Mouse (Mus musculus) cerebellum, adult 9-10 months (tissue): Measurements from ENCODE around the gene Olfr678.
"Not testable (repeated sequence)": the region's sequence is repeated elsewhere in the genome, so short reads cannot be mapped to it uniquely, and the experiment has no call there.

Source experiments
- DNase-seq: peaks from one replicate; pipeline ENCODE4 v3.0.0; 2022

Gene Olfr678

DNA sequence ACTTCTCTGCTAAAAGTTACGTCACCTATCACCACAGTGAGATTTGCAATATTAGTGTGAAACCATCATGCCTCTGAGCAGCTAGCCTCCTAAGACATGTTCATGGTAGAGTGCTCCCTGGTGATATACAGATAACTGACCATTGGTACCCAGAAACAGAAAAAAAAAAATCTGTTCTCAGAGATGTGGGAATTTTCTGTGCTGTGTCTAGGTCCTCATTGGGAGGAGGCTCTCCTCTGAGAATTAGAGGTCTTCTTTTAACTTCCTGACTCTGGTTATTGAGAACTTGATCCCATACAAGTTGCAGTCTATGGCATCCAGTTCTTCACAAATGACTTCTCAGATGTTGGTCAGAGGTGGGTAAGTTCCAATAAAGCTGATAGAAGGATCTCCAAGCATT lies at the start of gene Olfr678:
Gene Olfr678, plus strand, starts transcription at position 301 of the 400 bp plus-strand sequence.
- DNase-seq: no peak

DNA sequence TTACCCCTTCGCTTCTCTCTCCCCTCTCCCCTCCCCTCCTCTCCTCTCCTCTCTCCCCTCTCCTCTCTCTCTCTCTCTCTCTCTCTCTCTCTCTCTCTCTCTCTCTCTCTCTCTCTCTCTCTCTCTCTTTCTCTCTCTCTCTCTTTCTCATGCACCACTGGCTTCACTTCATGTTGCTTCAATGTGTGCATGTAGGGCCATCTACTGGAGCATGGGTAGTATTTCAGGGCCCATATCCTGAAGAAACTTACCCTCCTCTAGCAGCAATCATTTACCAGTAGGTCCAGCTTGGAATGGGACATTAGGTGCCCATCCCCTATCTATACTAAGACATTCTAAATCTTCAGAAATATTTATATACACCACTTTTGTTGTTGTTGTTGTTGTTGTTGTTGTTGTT lies 41.7 kb upstream of the Olfr678 start:
- DNase-seq: no peak

DNA sequence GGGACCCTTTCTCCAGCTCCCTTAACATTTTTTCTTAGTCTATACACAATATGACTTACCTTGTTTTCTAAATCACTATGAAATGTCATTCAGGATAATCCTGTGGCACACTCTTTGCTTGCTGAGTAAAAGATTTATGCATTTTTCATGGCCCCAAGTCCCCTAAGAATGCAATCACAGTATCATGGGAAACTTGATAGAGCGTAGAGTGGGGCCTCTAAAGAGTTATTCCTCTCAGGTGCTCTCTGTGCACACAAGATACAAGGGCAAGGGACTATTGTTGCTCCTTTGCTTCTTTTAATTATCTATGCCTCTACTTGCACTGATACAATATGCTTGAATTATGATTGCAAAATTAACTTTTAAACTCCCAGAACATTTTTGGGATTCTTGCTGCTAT lies 35.9 kb upstream of the Olfr678 start, which contains the start of gene Olfr675:
Gene Olfr675, minus strand, starts transcription at position 101 of the 400 bp plus-strand sequence.
- no peak for DNase-seq

DNA sequence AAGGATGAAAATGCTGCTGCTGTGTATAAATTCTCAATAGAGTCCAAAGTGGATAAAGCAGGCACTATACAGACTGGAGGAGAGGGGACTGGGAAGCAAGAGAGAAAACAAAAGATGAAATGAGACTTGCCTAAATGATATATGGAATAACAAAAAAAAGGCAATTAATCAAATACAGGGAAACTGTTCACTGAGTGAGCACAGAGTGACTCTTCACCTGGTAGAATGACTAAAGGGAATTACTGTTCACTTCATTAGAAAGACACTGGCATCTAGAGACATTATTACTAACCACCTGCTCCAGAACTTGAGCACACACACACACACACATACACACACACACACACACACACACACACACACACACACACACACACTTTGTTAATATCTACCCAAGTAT lies 31.9 kb upstream of the Olfr678 start, which contains the start of gene Olfr676:
Gene Olfr676, plus strand, starts transcription at position 301 of the 400 bp plus-strand sequence.
- no peak for DNase-seq

DNA sequence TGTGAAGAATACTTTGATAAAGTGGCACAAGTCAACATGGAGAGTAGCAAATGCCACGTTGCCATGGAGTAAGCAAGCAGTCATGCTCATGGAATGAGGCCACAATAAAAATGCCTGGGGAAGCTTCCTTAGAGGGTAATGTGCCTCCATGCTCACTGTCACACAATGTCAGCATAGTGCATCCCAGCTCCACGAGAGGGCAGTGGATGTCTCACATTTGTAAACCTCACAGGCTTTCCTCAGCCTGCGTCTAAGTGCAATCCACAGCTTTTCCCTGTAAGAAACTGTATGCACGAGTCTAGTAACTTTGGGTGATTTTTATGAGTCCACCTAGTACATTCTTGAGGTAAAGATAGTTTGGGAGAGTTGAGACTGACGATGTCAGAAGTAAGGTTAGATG lies 30.4 kb upstream of the Olfr678 start:
- not testable (repeated sequence) for DNase-seq

DNA sequence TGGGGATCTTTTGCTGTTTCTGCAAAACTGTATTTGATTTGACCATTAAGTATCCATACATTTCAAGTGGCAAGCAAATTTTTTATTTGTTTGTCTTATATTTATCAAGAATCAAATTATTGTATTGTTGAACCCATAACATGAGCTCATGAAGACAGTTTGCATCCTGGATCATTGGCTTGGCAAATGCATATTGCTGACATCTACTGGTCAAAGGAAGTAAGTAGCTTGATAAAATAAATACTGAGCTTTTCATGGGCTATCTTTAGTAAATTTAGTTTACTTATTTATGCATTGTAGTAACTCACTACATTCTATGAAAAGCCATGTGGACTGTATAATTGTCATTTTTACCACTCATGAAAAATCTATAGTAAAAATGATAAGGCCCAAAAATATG lies 5.3 kb upstream of the Olfr678 start:
- no peak for DNase-seq

DNA sequence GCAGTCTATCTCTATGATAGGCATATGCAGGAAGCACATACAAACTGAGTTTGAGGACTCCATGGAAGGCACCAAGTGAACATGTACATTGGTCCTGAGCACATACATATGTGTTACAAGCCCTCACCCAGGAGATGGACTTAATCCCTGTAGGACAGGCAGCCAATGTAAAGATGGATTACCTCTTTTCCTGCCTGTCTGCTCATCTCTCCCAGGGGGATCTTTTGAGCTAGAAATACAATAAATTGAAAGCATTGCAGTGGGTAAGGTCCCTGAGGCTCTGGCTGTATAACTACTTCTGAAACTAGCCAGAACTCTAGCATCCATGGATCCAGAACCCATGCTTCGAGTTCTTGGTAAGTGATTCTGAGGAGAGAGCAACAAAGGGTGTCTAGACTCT lies 16.6 kb downstream of the Olfr678 start, which contains the start of gene Olfr679:
Gene Olfr679, plus strand, starts transcription at position 301 of the 400 bp plus-strand sequence.
- no peak for DNase-seq

DNA sequence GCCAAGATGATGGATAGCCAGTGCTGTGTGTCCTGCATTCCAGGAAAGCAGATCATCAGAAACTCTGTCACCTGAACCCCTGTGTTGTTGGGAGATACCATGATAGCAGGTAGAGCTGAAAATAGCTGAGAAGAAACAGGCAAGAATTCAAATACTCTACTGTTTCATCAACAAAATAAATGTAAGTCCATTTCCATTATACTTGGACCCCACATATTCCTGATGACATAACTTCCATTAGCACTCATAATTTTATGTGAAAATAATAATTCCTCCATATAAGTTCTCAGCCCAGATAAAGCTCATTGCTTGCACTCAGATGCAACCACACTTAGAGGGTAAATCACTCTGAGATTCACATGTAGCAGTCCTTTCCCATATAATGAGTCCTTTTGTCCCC lies 28.4 kb downstream of the Olfr678 start, which contains the start of gene Olfr680-ps1:
Gene Olfr680-ps1, minus strand, starts transcription at position 101 of the 400 bp plus-strand sequence.
- DNase-seq: not testable (repeated sequence)

DNA sequence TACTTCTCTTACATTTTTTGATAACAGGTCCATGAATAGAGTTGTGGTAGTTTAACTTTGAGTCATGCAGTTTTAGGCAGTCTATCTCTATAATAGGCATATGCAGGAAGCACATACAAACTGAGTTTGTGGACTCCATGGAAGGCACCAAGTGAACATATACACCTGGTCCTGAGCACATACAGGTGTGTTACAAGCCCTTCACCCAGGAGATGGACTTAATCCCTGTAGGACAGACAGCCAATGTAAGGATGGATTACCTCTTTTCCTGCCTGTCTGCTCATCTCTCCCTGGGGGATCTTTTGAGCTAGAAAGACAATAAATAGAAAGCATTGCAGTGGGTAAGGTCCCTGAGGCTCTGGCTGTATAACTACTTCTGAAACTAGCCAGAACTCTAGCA lies 52.3 kb downstream of the Olfr678 start, which contains the start of gene Olfr681:
Gene Olfr681, plus strand, starts transcription at position 301 of the 400 bp plus-strand sequence.
- DNase-seq: no peak
